Mouse (Mus musculus): ENCODE measurements around the gene Pibf1.

GRCm38 (mm10) chr14:99176559-99176958, 77.3 kb downstream of the Pibf1 start:
- TF ChIP-seq CTCF (conservative IDR thresholded peaks at IDR 0.05 in 1 of 2, IDR thresholded peaks at IDR 0.05 in 1 of 2; ENCODE audit: low read depth in 2 of 2, low read length in 2 of 2) (no peak), TCF12 (IDR thresholded peaks at IDR 0.05; ENCODE audit: low read depth, low read length) (no peak), KAT2A (IDR thresholded peaks at IDR 0.05; ENCODE audit: insufficient replicate concordance, low read length) (no peak), ZKSCAN1 (IDR thresholded peaks at IDR 0.05; ENCODE audit: borderline replicate concordance, low read depth, low read length) (no peak), EP300 (IDR thresholded peaks at IDR 0.05; ENCODE audit: low read length) (no peak)

All from CH12.LX (cell line).